Mouse (Mus musculus): ENCODE data around the gene Zbtb7b.
"Not testable (repeated sequence)": the region's sequence is repeated elsewhere in the genome, so short reads cannot be mapped to it uniquely, and the experiment has no call there.

Zbtb7b gene

DNA sequence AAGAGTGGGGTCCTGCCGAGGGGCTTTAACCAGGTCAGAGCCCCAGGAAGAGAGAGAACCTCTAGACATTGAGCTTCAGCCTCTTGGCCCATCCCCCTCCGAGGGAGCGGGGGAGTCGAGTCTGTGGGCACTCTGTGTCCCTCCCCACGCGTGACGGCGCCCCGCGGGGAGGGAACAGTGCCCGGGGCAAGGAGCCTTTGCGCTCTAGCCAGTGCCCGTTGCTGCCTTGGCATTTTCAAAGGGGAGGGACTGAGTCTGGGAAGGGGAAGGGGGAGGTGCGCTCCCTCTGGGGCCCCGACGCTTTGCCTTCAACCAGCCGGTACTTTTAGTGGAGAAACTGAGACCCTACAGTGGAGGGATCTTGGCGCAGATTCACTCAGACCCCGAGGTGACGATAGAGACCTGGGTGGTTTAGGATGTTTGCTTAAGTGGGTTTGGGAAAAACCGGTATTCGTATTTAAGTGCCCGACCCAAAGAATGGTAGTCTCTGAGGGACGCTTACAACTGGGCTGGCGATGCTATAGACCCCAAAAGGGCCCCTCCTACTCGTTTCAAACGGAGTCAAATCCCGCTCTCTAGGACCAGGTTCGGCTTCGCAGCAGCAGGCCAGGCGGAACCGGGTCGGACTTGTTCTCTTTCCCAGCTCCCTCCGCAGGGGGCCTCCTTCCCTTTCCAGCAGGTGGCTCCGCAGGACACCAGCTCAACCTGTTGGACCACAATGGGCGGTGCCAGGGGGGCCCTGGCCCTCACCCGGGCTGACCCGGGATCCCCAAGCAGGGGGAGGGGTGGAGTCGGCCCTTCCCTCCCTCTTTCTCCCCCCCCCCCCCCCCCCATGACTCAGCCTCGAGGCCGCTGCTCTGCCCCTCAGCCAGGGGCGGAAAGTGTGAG is at the start of gene Zbtb7b:
Gene Zbtb7b (minus strand): TSS at position 771 of the 888 bp plus-strand sequence.
- in situ Hi-C loops (cut with MboI, MseI) = no loop called here

DNA sequence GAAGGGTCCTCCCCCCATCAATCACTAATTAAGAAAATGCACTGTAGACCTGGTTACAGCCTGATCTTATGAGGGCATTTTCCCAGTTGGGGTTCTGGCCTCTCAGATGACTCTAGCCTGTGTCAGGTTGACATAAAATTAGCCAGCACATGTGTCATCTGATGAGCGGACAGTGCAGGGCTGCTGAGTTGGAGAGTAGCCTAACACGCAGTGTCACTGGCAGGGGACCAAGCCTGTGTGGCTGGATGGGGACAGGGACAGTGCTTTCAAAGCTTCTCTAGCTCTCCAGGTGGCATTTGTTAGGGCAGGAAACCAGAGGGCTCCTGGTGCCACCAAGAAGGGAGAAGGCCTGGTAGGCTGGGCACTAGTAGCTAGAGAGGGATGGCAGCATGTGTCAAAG is 46.1 kb upstream of the Zbtb7b start:
- in situ Hi-C loops (cut with MboI, MseI) = no loop called here

DNA sequence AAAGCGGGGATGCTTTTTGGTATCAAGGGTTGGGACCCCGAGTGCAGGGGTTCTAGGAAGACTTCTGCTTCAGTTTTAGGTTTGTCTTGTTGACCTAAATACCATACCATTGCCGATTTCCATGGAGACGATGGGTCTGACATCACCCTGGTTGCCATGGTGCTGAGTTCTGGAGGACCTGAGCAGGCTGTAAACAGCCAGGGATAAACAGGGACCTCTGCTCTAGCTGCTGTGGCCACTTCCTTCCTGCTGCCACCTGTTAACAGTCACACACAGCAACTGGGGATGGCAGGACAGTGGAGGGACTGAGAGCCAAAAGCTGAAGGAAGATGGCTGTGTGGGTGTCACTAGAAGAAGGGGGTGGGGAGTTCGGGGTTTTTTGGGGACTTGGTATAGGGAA is 42.7 kb upstream of the Zbtb7b start:
- in situ Hi-C loops (cut with MboI, MseI) = no loop called here

DNA sequence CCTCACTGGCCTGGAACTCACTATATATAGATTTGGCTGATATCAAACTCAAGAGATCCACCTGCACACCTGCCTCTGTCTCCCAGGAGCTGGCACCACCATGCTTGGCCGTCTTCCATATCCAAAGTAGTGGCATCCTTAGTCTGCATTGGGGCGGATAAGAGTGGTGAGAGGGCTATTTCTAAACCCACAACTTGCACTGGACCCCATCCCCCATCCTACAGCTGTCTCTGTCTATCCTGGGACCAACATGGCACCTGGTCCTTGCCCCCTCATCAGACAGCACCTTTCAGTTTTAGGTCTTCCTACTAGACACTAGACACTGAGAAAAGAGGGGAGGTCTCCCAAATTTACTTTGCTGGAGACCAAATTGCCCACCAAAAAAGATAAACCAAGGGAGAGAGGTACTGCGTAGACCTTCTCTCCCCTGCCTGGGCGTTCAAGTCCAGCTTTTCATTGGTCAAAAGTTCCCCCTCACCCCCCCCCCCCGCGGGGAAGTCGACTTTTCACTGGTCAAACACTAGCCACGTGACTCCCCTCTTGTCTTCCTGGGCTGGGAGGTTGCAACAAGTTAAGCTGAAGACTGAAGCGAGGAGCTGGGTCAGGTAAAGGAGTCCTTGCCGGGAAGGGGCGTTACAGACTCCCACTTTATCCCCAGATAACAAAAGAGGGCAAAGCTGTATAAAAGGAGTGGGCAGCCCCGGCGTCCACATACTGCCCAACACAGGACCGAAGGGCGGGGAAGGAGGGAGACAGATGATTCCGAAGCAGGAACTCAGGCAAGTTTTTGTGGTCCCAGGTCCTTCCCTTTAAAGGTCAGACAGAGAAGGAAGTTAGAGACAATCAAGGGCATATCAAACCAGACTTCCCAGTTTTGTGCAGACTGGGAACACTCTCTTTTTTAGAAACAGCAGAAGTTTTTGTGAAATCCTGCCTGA is 41.9 kb upstream of the Zbtb7b start, which contains the start of gene Pbxip1:
Gene Pbxip1 (plus strand): TSS at position 531 of the 938 bp plus-strand sequence.
- in situ Hi-C loops (cut with MboI, MseI) = no loop called here

DNA sequence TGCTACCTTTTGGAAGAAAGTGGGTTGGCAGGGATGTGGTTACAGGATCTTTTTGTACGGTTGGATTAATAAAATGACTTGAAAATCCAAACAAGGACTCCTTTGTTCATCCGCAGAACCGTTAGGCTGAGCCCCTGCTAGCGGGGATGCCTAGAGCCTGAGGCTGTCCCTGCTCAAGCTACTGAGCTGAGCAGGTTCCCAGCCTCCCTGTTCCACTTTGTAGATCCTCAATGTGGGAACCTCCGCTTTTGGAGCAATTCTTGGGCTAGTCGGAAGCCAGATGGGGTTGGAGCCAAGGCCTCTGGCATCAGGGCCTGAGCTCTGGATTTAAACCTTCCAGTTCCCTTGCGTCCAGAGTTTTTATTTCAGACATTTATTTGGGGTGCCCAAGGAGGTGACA is 40.5 kb upstream of the Zbtb7b start:
- in situ Hi-C loops (cut with MboI, MseI) = no loop called here

DNA sequence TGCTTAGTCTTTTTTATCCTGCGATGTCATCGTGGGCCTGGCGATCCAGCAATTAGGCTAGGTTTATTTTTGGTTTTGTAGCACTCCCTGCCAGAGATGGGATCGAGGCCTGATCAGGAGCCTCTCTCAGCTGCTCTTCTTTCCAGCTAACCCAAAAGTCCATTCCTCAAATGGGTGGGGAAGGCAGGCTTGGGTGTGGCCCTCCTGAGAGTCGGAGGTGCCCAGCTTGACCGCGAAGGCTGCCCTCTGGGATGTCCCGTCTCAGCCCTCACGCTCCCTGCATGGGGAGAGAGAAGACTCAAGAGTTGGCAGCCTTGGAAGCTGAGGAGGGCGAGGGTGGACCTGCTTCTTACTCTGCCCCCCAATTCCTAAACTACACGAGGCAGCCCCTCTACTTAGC is 40.0 kb upstream of the Zbtb7b start:
- in situ Hi-C loops (cut with MboI, MseI) = no loop called here

DNA sequence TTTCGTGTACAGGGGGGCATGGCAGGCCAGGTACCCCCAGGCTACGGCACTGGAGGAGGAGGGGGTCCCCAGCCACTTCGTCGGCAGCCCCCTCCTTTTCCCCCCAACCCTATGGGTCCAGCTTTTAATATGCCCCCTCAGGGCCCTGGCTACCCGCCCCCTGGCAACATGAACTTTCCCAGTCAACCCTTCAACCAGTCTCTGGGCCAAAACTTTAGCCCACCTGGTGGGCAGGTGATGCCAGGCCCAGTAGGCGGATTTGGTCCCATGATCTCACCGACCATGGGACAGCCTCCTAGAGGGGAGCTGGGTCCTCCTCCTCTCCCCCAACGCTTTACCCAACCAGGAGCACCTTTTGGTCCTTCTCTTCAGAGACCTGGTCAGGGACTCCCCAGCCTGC is 38.0 kb upstream of the Zbtb7b start:
- in situ Hi-C loops (cut with MboI, MseI) = no loop called here

DNA sequence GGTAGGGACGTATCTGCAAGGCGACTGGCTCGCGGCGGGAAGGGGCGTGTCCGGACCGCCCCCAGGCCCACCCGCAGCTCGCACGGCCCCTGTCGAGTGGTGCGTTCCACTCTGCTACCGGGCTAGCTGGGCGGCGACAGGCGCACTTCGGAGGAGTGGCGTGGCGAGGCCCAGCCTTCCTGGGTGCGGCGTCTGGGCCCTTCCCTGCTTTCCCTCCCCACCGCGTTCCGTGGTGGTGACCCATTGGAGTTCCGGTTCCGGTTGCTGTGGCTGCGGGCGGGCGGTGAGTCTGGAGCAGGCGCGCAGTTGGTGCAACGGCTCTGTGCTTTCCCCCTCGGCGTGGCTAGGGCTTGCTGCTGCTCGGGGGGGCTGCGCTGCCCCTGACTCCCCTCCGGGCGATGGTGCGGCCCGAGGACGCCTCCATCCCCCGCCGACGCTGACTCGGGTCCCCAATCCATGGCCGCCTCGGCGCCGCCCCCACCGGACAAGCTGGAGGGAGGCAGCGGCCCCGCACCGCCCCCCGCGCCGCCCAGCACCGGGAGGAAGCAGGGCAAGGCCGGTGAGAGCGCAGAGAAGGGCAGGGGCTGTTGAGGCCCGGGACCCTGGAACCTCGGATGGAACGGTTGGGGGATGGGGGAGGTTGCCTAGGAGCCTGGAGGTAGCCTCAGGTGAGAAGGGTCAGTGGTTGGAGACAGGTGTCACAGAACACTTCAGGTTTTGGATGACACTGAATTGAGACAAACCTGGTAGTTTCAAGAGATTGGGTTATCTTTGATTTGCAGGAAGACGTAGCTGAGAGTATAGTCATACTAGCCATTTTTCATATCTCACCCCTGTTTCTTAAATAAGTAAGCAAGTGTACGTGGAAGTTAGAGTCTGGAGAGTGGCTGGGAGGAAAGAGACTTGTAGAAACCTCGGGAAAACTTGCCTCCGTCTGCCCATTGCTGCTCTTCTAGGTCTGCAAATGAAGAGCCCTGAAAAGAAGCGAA is 35.9 kb upstream of the Zbtb7b start, which contains the start of gene Pygo2:
Gene Pygo2 (plus strand): TSS at position 44 of the 989 bp plus-strand sequence.
- in situ Hi-C loops (cut with MboI, MseI) = no loop called here

DNA sequence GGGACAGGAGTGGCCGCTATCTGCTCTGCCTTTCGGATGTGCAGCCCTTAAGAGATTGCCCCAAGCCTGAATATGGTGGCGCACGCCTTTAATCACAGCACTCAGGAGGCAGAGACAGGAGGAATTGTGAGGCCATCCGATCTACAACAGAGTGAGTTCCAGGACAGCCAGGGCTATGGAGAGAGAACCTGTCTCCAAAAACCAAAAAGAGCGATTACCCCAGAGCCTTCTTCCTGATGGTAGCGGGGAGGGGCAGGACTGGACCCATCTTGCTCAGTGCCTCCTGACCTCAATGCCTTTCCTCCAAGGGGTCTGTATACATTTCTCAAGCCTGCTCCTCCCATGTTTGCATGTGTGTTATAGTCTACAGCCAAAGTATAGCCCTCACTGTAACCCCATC is 34.4 kb upstream of the Zbtb7b start:
- in situ Hi-C loops (cut with MboI, MseI) = not testable (repeated sequence)

DNA sequence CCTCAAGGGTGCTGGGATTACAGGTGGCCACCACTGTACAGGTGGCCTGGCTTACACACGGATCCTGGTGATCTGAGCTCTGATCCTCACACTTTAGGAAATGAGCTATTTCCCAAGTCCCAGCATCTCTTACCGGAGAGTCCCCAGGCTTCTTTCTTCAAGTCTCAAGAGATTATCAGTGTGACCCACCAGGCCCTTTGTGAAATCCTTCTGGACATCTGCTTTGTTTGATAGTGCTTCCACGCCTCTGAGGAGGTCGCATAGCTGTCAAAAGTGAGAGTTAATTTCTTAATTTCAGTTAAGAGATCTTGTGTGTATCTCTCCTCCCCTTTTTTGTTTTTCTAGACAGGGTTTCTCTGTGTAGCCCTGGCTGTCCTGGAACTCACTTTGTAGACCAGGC is 31.3 kb upstream of the Zbtb7b start:
- in situ Hi-C loops (cut with MboI, MseI) = no loop called here

DNA sequence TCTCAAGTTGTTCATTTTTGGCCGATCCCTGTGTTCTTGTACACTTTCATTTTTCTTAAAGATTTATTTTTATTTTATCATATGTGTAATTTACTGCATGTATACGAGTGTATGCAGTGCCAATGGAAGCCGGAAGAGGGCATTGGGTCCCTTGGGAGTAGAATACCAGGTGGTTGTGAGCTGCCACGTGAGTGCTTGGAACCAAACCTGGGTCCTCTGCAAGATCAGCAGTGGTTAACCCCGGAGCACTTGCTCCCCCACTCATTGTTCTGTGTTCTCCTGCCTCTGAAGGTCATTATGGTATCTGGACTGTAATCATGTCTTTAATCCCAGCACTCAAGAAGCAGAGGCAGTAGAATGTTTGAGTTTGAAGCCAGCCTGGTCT is 30.6 kb upstream of the Zbtb7b start:
- in situ Hi-C loops (cut with MboI, MseI) = no loop called here

DNA sequence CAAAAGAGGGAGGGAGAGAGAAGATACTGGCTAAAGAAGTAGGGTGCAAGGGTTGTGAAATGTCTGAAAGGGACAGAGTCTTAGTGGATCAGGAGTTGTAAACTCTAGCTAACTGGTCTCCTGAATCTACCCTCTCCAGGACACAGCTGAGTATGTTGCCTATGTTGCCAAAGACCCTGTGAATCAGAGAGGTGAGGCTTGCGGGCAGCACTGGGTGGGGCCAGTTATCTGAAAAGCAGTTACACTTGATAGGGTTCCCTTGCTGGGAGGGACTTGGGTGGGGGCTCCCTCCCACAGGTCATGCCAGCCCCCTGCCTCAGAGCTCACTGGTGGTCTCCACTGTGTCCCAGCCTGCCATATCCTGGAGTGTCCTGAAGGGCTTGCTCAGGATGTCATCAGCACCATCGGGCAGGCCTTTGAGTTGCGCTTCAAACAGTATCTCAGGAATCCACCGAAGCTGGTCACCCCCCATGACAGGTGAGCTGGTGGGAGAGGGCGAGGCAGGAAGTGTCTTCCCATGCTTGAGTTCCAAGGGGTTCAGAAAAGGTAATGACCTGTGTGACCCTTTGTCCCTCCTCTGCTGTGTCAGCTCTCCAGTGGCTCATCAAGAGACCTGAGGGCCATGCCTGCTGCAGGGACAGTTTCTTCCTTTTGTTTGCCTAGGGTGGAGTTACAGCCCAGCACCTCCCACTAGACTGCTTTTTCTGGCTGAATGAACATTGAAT is 30.0 kb upstream of the Zbtb7b start:
- in situ Hi-C loops (cut with MboI, MseI) = no loop called here

DNA sequence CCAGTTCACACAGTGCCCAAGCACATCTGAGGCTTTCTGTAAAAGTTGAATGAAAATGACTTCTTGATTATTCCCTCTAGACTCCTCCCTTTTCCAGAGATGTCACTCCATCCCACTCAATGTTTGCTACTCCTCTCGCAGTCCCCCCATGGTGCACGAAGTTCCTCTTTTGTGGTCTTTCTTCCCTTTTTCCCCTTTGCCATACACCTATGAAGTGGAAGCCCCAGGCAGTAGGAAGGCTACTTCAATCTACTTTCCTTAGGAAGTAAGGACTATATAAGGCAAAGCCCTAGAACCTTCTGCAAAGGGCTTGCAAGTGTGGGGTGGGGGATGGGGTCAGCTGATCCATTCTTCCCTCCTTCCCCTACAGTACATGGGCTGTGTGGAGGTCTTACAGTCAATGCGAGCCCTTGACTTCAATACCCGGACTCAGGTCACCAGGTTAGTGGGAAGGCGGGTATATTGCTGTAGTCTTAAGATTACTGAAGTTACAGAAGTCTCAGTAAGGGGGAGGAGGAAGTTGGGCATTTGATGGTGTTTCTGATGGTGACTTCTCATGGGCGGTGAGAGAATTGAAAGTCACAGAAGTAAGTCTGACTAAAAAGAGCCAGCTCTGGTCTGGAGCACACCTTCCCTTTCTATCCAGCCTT is 28.1 kb upstream of the Zbtb7b start:
- in situ Hi-C loops (cut with MboI, MseI) = no loop called here

DNA sequence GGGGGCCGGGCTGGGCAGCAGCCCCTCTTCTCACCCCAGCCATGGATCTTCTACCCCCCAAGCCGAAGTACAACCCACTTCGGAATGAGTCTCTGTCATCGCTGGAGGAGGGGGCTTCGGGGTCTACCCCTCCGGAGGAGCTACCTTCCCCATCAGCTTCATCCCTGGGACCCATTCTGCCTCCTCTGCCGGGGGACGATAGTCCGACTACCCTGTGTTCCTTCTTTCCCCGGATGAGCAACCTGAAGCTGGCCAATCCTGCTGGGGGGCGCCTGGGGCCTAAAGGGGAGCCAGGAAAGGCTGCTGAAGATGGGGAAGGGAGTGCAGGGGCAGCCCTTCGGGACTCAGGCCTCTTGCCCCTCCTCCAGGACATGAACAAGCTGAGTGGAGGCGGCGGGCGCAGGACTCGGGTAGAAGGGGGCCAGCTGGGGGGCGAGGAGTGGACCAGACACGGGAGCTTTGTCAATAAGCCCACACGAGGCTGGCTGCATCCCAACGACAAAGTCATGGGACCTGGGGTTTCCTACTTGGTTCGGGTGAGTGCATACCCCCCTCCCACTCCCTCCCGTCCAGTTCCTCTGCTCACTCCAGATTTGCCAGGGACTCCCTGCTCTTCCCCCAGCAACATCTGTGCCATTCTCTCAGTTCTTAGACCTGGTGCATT is 27.4 kb upstream of the Zbtb7b start:
- in situ Hi-C loops (cut with MboI, MseI) = no loop called here

DNA sequence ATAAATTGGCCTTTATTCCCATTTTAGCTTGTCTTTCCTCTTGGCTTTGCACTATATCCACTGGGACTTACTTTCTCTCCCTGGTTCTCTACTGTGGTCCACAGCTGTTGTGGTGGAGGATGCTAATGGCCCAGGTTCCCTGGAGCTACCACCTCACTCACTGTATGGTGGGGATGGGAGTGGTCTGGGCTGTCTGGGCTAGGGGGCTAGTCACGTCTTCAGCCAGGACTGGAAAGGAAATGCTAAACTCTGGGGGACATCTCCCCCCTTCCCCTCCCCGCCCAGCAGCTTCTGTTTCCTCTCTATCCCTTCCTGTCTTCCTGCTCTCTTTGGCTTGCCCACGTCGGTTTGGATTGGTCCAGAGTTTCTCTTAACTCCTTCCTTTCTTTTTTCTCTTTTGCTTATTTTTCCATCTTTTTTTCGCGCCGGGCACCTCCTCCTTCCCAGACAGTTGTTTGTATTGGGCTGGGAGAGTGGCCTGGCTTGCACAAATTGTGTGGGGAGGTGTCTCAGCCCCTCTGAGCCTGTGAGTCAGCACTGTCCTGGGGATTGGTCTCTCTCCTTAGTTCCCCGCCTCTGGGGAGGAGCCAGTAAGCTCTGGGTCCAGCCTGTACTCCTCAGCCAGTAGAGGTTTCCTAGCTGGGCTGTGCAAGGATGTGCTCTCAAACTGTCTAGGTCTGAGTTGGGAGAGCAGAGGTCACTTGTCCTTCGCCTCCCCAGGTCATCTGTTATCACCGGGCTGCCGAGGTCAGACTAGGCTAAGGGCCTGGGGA is 26.6 kb upstream of the Zbtb7b start:
- in situ Hi-C loops (cut with MboI, MseI) = no loop called here

DNA sequence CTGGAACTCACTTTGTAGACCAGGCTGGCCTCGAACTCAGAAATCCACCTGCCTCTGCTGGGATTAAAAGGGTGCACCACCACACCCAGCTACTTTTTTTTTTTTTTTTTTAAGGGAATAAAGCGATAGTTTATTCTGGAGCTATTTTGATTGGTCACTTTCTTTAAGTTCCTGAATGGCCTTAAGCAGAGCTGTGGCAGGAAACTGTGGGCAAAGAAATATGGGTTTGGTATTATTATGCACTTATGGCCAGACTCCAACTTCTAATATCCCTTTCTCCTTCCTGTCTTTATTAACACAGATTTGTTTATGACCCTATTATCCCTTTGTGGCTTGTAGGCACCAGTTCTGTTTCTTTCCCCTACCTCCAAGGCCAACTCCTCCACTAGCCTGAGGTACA is 25.8 kb upstream of the Zbtb7b start:
- in situ Hi-C loops (cut with MboI, MseI) = no loop called here

DNA sequence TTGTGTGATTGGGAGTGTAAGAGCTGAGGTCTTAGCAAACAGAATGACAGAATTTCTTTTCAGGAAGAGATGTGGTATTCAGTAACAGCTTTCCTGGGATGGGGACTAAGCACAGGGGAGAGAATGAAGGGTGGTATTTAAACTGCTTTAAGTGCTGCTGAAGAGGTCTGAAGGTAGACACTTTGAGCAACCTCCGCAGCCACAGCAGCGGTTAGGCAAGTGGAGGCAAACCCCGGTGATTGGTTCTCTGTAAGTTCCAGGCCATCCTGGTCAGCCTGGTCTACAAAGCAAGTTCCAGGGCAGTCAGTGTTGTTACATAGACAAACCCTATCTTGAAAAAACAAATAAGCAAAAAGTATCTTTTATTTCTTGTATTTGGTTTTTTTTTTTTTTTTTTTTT is 25.4 kb upstream of the Zbtb7b start:
- in situ Hi-C loops (cut with MboI, MseI) = no loop called here

DNA sequence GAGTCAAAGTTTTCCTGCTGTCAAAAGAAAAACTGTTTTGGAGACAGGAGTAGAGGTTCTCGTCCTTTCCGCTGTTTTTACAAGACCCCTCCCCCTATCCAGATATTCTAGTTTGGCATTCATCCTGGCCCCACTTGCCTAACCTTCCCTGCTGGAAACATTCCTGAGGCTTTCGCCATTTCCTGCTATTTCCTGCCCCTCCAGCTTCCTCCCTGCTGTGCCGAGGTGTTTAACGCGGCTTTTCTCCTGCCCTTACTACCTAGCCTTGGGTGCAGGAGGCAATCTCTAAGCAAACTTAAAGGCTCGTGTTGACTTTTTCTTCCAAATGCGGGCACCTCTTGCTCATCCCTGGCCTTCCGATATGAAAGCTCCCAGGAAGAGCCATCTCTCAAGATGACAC is 25.0 kb upstream of the Zbtb7b start:
- in situ Hi-C loops (cut with MboI, MseI) = no loop called here

DNA sequence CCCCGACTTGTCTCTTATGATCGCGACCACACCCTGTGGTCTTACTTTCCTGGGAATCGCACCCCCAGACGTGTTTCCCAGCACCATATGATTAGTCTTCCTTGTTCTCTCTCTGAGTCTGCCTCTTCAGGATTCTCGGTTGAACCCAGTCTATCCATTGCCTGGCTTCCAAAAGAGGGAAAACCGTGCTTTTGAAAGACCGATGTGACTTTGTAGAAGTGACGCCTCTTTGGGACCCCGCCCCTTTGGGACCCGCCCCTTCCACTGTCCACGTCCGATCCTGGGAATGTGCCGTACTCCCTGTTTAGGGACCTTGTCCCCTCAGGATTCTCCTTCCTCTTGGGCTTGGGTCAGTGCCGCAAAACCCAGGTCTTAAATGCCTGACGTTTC is 24.3 kb upstream of the Zbtb7b start:
- in situ Hi-C loops (cut with MboI, MseI) = no loop called here

Measured in T-helper 1 cell (primary cell).